Mouse (Mus musculus): ENCODE results near the gene 2300009A05Rik. TPM values are rescaled to one million over a fixed set of nuclear protein-coding genes. Genes with fewer than 3 reads are reported as not detected.
A peak's percentile ranks its signal among the peaks of the same experiment; 100 is the strongest.

Gene 2300009A05Rik
- not detected in 2 replicates for polyA plus RNA-seq (2012; ENCODE audit: insufficient read depth, insufficient read length, low replicate concordance, missing spikeins)

- under 1% methylated on average over 74 of the region's 74 CpGs for WGBS
Observed at GRCm38 (mm10) chr9:63398611-63399462, at the start of gene 2300009A05Rik. Gene 2300009A05Rik, minus strand, starts transcription at chr9:63399246.

DNA sequence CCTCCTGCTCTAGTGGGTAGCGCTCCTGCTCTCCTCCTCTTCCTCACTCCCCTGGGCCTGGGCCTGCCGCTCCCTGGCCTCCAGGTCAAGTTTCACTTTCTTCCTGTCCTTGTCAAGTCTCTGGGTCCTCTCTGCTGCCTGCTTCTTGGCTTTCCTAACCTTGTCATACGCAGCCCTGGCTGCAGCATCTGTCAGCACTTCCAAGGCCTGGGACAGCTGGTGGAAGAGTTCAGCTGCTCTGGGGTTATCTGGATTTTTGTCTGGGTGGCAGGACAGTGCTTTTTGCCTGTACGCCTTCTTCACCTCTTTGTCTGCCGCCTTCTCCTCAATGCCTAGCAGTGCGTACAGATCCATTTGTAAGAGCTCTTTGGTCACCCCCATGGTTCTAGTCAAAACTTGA is 44.6 kb upstream of the 2300009A05Rik start:
- Histone ChIP-seq H3K27ac (ENCODE audit: insufficient read depth, low read depth, low read length) (no peak overlapping the region), H3K4me1 (ENCODE audit: control insufficient read depth, insufficient read depth, low read length) (no peaks in the 10 kb centered on the region), H3K4me3 (ENCODE audit: insufficient read depth, low read depth, low read length) (no peak overlapping the region)
- TF ChIP-seq POLR2A (IDR thresholded peaks at IDR 0.05; ENCODE audit: insufficient read depth, low read depth, low read length) (no peak), CTCF (IDR thresholded peaks at IDR 0.05; ENCODE audit: insufficient read depth, low read depth, low read length) (no peak)
- WGBS = 97% methylated on average over 6 of the region's 6 CpGs

More at GRCm38 (mm10) chr9:63398611-63399462, at the start of gene 2300009A05Rik:
- Histone ChIP-seq H3K4me1 (ENCODE audit: control insufficient read depth, insufficient read depth, low read length) (peaks cover 6% of the 10 kb centered on the region), H3K4me3 (ENCODE audit: insufficient read depth, low read depth, low read length) (peak within 1 kb of the TSS; percentile 65), H3K27ac (ENCODE audit: insufficient read depth, low read depth, low read length) (peak within 1 kb of the TSS; percentile 66)
- TF ChIP-seq POLR2A (IDR thresholded peaks at IDR 0.05; ENCODE audit: insufficient read depth, low read depth, low read length) (peak; percentile 91), CTCF (IDR thresholded peaks at IDR 0.05; ENCODE audit: insufficient read depth, low read depth, low read length) (no peak)

DNA sequence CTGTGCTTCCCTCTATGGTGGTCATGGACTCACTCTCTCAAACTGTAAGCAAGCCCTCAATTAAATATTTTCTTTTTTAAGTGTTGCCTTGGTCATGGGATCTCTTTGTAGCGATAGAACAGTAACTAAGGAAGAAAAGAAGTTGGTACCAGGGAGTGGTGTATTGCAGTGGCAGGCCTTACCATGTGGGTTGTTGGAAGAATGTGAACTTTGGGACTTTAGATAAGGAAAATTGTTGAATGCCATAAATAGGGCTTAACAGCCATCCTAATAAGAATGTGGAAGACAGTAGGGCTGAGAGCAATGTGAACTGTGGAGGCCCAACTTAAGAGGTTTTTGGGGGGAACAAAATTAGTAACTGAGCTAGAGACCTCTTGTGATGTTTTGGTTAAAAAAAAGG is 31.6 kb upstream of the 2300009A05Rik start:
- Histone ChIP-seq H3K27ac (ENCODE audit: insufficient read depth, low read depth, low read length) (no peak overlapping the region), H3K4me1 (ENCODE audit: control insufficient read depth, insufficient read depth, low read length) (no peaks in the 10 kb centered on the region), H3K4me3 (ENCODE audit: insufficient read depth, low read depth, low read length) (no peak overlapping the region)
- TF ChIP-seq POLR2A (IDR thresholded peaks at IDR 0.05; ENCODE audit: insufficient read depth, low read depth, low read length) (no peak), CTCF (IDR thresholded peaks at IDR 0.05; ENCODE audit: insufficient read depth, low read depth, low read length) (no peak)
- WGBS = 88% methylated on average over 1 of the region's 1 CpGs

- Histone ChIP-seq H3K27ac (ENCODE audit: insufficient read depth, low read depth, low read length) (no peak overlapping the region), H3K4me1 (ENCODE audit: control insufficient read depth, insufficient read depth, low read length) (no peaks in the 10 kb centered on the region), H3K4me3 (ENCODE audit: insufficient read depth, low read depth, low read length) (no peak overlapping the region)
- 60% methylated on average over 9 of the region's 9 CpGs for WGBS
- TF ChIP-seq CTCF (IDR thresholded peaks at IDR 0.05; ENCODE audit: insufficient read depth, low read depth, low read length) = no peak
Observed at GRCm38 (mm10) chr9:63421096-63421736, 22.2 kb upstream of the 2300009A05Rik start.

GRCm38 (mm10) chr9:63420396-63420795 is 21.4 kb upstream of the 2300009A05Rik start:
- WGBS = 57% methylated on average over 6 of the region's 6 CpGs
- no peak overlapping the region for H3K4me3 ChIP-seq (ENCODE audit: insufficient read depth, low read depth, low read length)
- no peaks in the 10 kb centered on the region for H3K4me1 ChIP-seq (ENCODE audit: control insufficient read depth, insufficient read depth, low read length)
- no peak overlapping the region for H3K27ac ChIP-seq (ENCODE audit: insufficient read depth, low read depth, low read length)
- TF ChIP-seq POLR2A (IDR thresholded peaks at IDR 0.05; ENCODE audit: insufficient read depth, low read depth, low read length) (no peak), CTCF (IDR thresholded peaks at IDR 0.05; ENCODE audit: insufficient read depth, low read depth, low read length) (no peak)

GRCm38 (mm10) chr9:63400176-63400575 is 1.1 kb upstream of the 2300009A05Rik start:
- TF ChIP-seq CTCF (IDR thresholded peaks at IDR 0.05; ENCODE audit: insufficient read depth, low read depth, low read length) = no peak
- no peak for TF ChIP-seq POLR2A (IDR thresholded peaks at IDR 0.05; ENCODE audit: insufficient read depth, low read depth, low read length)

DNA sequence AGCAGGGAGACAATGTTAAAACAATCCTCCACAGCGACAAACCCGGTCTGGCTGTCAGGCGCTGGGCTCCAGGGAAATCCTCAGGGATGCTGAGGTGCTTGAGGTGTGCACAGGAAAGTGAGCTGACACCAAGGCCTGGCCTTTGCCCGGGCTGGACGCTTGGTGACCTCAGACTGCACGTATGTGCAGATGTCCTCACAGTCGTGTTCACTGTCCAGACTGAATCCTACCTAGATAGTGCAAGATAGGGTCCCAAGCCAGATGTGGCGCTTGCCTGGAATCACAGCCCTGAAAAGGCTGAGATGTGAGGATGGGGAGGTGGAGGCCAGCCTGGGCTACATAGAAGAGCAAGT is 393 bp upstream of the 2300009A05Rik start:
- TF ChIP-seq CTCF (IDR thresholded peaks at IDR 0.05; ENCODE audit: insufficient read depth, low read depth, low read length) = no peak
- no peak for TF ChIP-seq POLR2A (IDR thresholded peaks at IDR 0.05; ENCODE audit: insufficient read depth, low read depth, low read length)
- 4% methylated on average over 8 of the region's 8 CpGs for WGBS
- H3K4me3 ChIP-seq (ENCODE audit: insufficient read depth, low read depth, low read length) = peak overlapping the region; percentile 65
- H3K4me1 ChIP-seq (ENCODE audit: control insufficient read depth, insufficient read depth, low read length) = peaks cover 6% of the 10 kb centered on the region
- H3K27ac ChIP-seq (ENCODE audit: insufficient read depth, low read depth, low read length) = peak overlapping the region; percentile 66

More at GRCm38 (mm10) chr9:63400176-63400575, 1.1 kb upstream of the 2300009A05Rik start:
- H3K4me1 ChIP-seq (ENCODE audit: control insufficient read depth, insufficient read depth, low read length) = peaks cover 6% of the 10 kb centered on the region
- H3K4me3 ChIP-seq (ENCODE audit: insufficient read depth, low read depth, low read length) = no peak overlapping the region
- no peak overlapping the region for H3K27ac ChIP-seq (ENCODE audit: insufficient read depth, low read depth, low read length)
- WGBS = 87% methylated on average over 1 of the region's 1 CpGs

DNA sequence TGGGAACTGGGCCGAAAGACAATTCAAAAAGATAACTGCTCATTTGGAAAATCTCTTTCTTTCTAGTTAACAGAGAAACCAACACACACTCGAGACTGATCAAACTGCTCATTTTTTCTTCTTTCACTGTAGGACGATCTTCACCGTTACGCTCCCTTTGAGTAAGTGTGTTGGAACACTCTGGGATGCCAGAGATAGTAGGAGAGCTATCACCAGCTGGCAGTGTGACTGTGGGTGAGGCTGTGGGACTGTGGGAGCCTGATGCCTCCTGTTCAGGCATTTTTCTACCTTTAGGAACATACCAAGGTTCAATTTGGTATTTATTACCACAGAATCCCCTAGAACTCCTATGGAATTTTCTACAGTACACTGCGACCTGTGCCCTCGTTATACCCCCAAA is 3.4 kb downstream of the 2300009A05Rik start:
- Histone ChIP-seq H3K4me1 (ENCODE audit: control insufficient read depth, insufficient read depth, low read length) (peaks cover 6% of the 10 kb centered on the region), H3K27ac (ENCODE audit: insufficient read depth, low read depth, low read length) (no peak overlapping the region), H3K4me3 (ENCODE audit: insufficient read depth, low read depth, low read length) (no peak overlapping the region)
- 82% methylated on average over 7 of the region's 7 CpGs for WGBS
- TF ChIP-seq CTCF (IDR thresholded peaks at IDR 0.05; ENCODE audit: insufficient read depth, low read depth, low read length) (no peak), POLR2A (IDR thresholded peaks at IDR 0.05; ENCODE audit: insufficient read depth, low read depth, low read length) (no peak)

DNA sequence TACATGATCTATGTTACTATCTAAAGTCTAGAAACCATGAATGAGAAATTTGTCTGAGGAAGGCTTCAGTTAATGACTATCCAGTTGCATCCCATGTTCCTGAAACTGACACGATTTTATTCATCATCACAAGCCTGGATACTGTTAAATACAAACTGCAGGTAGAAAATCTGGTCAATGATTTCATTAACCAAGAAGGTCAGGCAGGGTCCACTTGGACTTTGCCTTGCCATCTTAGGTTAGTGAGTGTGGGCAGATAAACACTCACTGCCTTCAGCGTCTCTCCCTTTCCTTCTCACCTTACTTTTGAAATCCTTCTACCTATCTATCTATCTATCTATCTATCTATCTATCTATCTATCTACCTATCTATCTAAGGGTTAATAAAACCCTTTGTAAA is 7.7 kb downstream of the 2300009A05Rik start:
- 82% methylated on average over 2 of the region's 2 CpGs for WGBS

More for the DNA sequence above, 7.7 kb downstream of the 2300009A05Rik start:
- Histone ChIP-seq H3K4me1 (ENCODE audit: control insufficient read depth, insufficient read depth, low read length) (peaks cover 2% of the 10 kb centered on the region; the same call in 1 of the 2 replicates), H3K27ac (ENCODE audit: insufficient read depth, low read depth, low read length) (no peak overlapping the region), H3K4me3 (ENCODE audit: insufficient read depth, low read depth, low read length) (no peak overlapping the region)
- no peak for TF ChIP-seq CTCF (IDR thresholded peaks at IDR 0.05; ENCODE audit: insufficient read depth, low read depth, low read length)
- no peak for TF ChIP-seq POLR2A (IDR thresholded peaks at IDR 0.05; ENCODE audit: insufficient read depth, low read depth, low read length)

Data from olfactory bulb, adult 2 months (tissue).